Mouse (Mus musculus): ENCODE data around the gene Ptprg. TPM values are rescaled to one million over a fixed set of nuclear protein-coding genes. Genes with fewer than 3 reads are reported as not detected.
A peak's percentile ranks its signal among the peaks of the same experiment; 100 is the strongest.

The Ptprg gene
- total and polyA plus RNA-seq, 2 experiments from 2014 or later = 8.7 to 63.4 TPM

- Histone ChIP-seq H3K4me2 (ENCODE audit: low read depth, low read length) (no peak overlapping the region), H3K36me3 (replicated peaks; ENCODE audit: control insufficient read depth, insufficient read depth, low read length) (no peaks in the 10 kb centered on the region), H3K27me3 (ENCODE audit: control insufficient read depth, insufficient read depth, low read length) (no peaks in the 10 kb centered on the region), H3K4me1 (ENCODE audit: control insufficient read depth, insufficient read depth) (no peaks in the 10 kb centered on the region), H3K4me3 (ENCODE audit: low read depth, low read length) (no peak overlapping the region), H3K9me3 (replicated peaks; ENCODE audit: control insufficient read depth, low read length) (no peaks in the 10 kb centered on the region), H3K27ac (ENCODE audit: low read depth) (no peak overlapping the region), H3K9ac (replicated peaks; ENCODE audit: low read depth, low read length) (no peak overlapping the region)
- no peak for ATAC-seq (ENCODE audit: insufficient read depth, low read depth)
- WGBS = 85% methylated on average over 4 of the region's 4 CpGs
- TF ChIP-seq CTCF (IDR thresholded peaks at IDR 0.05; ENCODE audit: low read depth) (no peak), EP300 (IDR thresholded peaks at IDR 0.05; ENCODE audit: low read depth) (no peak)
- DNase-seq (ENCODE audit: low spot score) = no peak
Measured at GRCm38 (mm10) chr14:12004061-12004460, 450.7 kb downstream of the Ptprg start.

- DNase-seq (ENCODE audit: low spot score) = no peak
- H3K4me3 ChIP-seq (ENCODE audit: low read depth, low read length) = no peak overlapping the region
- ATAC-seq (ENCODE audit: insufficient read depth, low read depth) = no peak
- no peak overlapping the region for H3K4me2 ChIP-seq (ENCODE audit: low read depth, low read length)
- no peak overlapping the region for H3K9ac ChIP-seq (replicated peaks; ENCODE audit: low read depth, low read length)
- H3K9me3 ChIP-seq (replicated peaks; ENCODE audit: control insufficient read depth, low read length) = no peaks in the 10 kb centered on the region
- no peak overlapping the region for H3K27ac ChIP-seq (ENCODE audit: low read depth)
- H3K36me3 ChIP-seq (replicated peaks; ENCODE audit: control insufficient read depth, insufficient read depth, low read length) = no peaks in the 10 kb centered on the region
- no peaks in the 10 kb centered on the region; the same call in 1 of the 2 replicates for H3K4me1 ChIP-seq (ENCODE audit: control insufficient read depth, insufficient read depth)
- 73% methylated on average over 5 of the region's 5 CpGs for WGBS
- TF ChIP-seq CTCF (IDR thresholded peaks at IDR 0.05; ENCODE audit: low read depth) (no peak), EP300 (IDR thresholded peaks at IDR 0.05; ENCODE audit: low read depth) (no peak)
- H3K27me3 ChIP-seq (ENCODE audit: control insufficient read depth, insufficient read depth, low read length) = no peaks in the 10 kb centered on the region
Measured at GRCm38 (mm10) chr14:12011766-12012165, 458.4 kb downstream of the Ptprg start.

- no peak overlapping the region for H3K4me2 ChIP-seq (ENCODE audit: low read depth, low read length)
- no peaks in the 10 kb centered on the region for H3K9me3 ChIP-seq (replicated peaks; ENCODE audit: control insufficient read depth, low read length)
- H3K4me3 ChIP-seq (ENCODE audit: low read depth, low read length) = no peak overlapping the region
- no peak for ATAC-seq (ENCODE audit: insufficient read depth, low read depth)
- DNase-seq (ENCODE audit: low spot score) = no peak
- H3K4me1 ChIP-seq (ENCODE audit: control insufficient read depth, insufficient read depth) = peaks cover 11% of the 10 kb centered on the region; the same call in 1 of the 2 replicates
- no peak for TF ChIP-seq EP300 (IDR thresholded peaks at IDR 0.05; ENCODE audit: low read depth)
- no peak for TF ChIP-seq CTCF (IDR thresholded peaks at IDR 0.05; ENCODE audit: low read depth)
- WGBS = 93% methylated on average over 16 of the region's 16 CpGs
- no peak overlapping the region for H3K27ac ChIP-seq (ENCODE audit: low read depth)
- no peaks in the 10 kb centered on the region for H3K36me3 ChIP-seq (replicated peaks; ENCODE audit: control insufficient read depth, insufficient read depth, low read length)
- no peaks in the 10 kb centered on the region for H3K27me3 ChIP-seq (ENCODE audit: control insufficient read depth, insufficient read depth, low read length)
- H3K9ac ChIP-seq (replicated peaks; ENCODE audit: low read depth, low read length) = no peak overlapping the region
Measured at GRCm38 (mm10) chr14:12025812-12026728, 472.7 kb downstream of the Ptprg start.

GRCm38 (mm10) chr14:12027247-12027646, 473.9 kb downstream of the Ptprg start:
- H3K9ac ChIP-seq (replicated peaks; ENCODE audit: low read depth, low read length) = no peak overlapping the region
- H3K27ac ChIP-seq (ENCODE audit: low read depth) = no peak overlapping the region
- peaks cover 11% of the 10 kb centered on the region; the same call in 1 of the 2 replicates for H3K4me1 ChIP-seq (ENCODE audit: control insufficient read depth, insufficient read depth)
- TF ChIP-seq CTCF (IDR thresholded peaks at IDR 0.05; ENCODE audit: low read depth) (no peak), EP300 (IDR thresholded peaks at IDR 0.05; ENCODE audit: low read depth) (no peak)
- ATAC-seq (ENCODE audit: insufficient read depth, low read depth) = peak; percentile 66
- H3K9me3 ChIP-seq (replicated peaks; ENCODE audit: control insufficient read depth, low read length) = no peaks in the 10 kb centered on the region
- no peaks in the 10 kb centered on the region for H3K36me3 ChIP-seq (replicated peaks; ENCODE audit: control insufficient read depth, insufficient read depth, low read length)
- H3K4me2 ChIP-seq (ENCODE audit: low read depth, low read length) = no peak overlapping the region
- 19% methylated on average over 8 of the region's 8 CpGs for WGBS
- H3K27me3 ChIP-seq (ENCODE audit: control insufficient read depth, insufficient read depth, low read length) = no peaks in the 10 kb centered on the region
- peak; percentile 13 for DNase-seq (ENCODE audit: low spot score)
- H3K4me3 ChIP-seq (ENCODE audit: low read depth, low read length) = no peak overlapping the region

GRCm38 (mm10) chr14:12029926-12030325, 476.6 kb downstream of the Ptprg start:
- no peak for DNase-seq (ENCODE audit: low spot score)
- H3K4me1 ChIP-seq (ENCODE audit: control insufficient read depth, insufficient read depth) = peaks cover 11% of the 10 kb centered on the region; the same call in 1 of the 2 replicates
- TF ChIP-seq CTCF (IDR thresholded peaks at IDR 0.05; ENCODE audit: low read depth) (peak; percentile 16; the same call in 1 of the 2 replicates), EP300 (IDR thresholded peaks at IDR 0.05; ENCODE audit: low read depth) (no peak)
- no peak overlapping the region for H3K4me3 ChIP-seq (ENCODE audit: low read depth, low read length)
- H3K27ac ChIP-seq (ENCODE audit: low read depth) = no peak overlapping the region
- H3K36me3 ChIP-seq (replicated peaks; ENCODE audit: control insufficient read depth, insufficient read depth, low read length) = no peaks in the 10 kb centered on the region
- 35% methylated on average over 2 of the region's 2 CpGs for WGBS
- no peaks in the 10 kb centered on the region for H3K27me3 ChIP-seq (ENCODE audit: control insufficient read depth, insufficient read depth, low read length)
- H3K9me3 ChIP-seq (replicated peaks; ENCODE audit: control insufficient read depth, low read length) = no peaks in the 10 kb centered on the region
- ATAC-seq (ENCODE audit: insufficient read depth, low read depth) = no peak
- H3K9ac ChIP-seq (replicated peaks; ENCODE audit: low read depth, low read length) = no peak overlapping the region
- H3K4me2 ChIP-seq (ENCODE audit: low read depth, low read length) = no peak overlapping the region
